Mouse (Mus musculus) limb, embryonic 15.5 days (tissue): ENCODE measurements at regions not wholly inside any gene's neighbourhood (a gene's known extent, or its start where the extent isn't known, plus 50 kb on each side); places are given as distances from the start of the nearest gene placed in this dataset.
A peak's percentile ranks its signal among the peaks of the same experiment; 100 is the strongest.

Experiments used
- ATAC-seq: fragments of 200-750 bp; cut with Nextera tagmentation; 2 replicates; pipeline ENCODE4 v1.8.0; 2017; ENCODE audit warnings: low read depth, moderate TSS enrichment; ENCODE audit not compliant: insufficient number of reproducible peaks, low FRiP score, low TSS enrichment
- H3K27ac ChIP-seq: fragments of 300-500 bp; sonication (generic); 2 replicates; pipeline ENCODE4 v1.5.1; 2015; ENCODE audit warnings: moderate library complexity, mild to moderate bottlenecking, inconsistent platforms
- H3K27me3 ChIP-seq: fragments of 300-500 bp; sonication (generic); 2 replicates; pipeline ENCODE4 v1.6.1; 2015; ENCODE audit warnings: inconsistent platforms
- H3K36me3 ChIP-seq: fragments of 300-500 bp; sonication (generic); 2 replicates; pipeline ENCODE4 v1.6.1; 2015; ENCODE audit warnings: inconsistent platforms
- H3K4me1 ChIP-seq: fragments of 300-500 bp; sonication (generic); 2 replicates; pipeline ENCODE4 v1.6.1; 2015; ENCODE audit warnings: inconsistent platforms
- H3K4me2 ChIP-seq: fragments of 300-500 bp; sonication (generic); 2 replicates; pipeline ENCODE4 v1.6.1; 2015; ENCODE audit warnings: mild to moderate bottlenecking, inconsistent platforms
- H3K4me3 ChIP-seq: fragments of 300-500 bp; sonication (generic); 2 replicates; pipeline ENCODE4 v1.5.1; 2015; ENCODE audit warnings: mild to moderate bottlenecking, inconsistent platforms
- H3K9ac ChIP-seq: fragments of 300-500 bp; sonication (generic); 2 replicates; pipeline ENCODE4 v1.6.1; 2015; ENCODE audit warnings: inconsistent platforms
- H3K9me3 ChIP-seq: fragments of 300-500 bp; sonication (generic); 2 replicates; pipeline ENCODE4 v1.6.1; 2016; ENCODE audit warnings: inconsistent platforms
- WGBS: fragments of 180-500 bp; shearing (Covaris S2); methylation state at CpG from one replicate; pipeline ENCODE4 v1.1.7; 2015; 5-methylcytosine and 5-hydroxymethylcytosine counted together

DNA sequence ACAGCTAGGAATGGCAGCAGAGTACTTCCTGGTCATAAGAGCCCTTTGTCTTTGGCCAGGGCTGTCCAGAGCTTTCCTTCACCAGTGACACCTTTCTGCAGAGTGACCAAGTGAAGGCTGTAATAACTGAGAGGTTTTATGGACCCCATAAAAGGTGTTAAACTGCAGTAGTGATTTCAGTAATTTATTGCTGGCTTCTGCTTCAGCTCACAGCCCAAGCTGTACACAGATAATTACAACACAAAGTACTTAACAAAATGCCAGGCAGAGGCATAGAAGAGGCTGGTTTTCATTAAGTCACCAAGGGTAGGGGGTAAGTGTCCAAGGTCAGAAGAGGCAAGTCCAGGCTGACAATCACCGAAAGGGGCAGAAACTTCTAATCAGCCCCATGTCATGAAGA is 83.8 kb downstream of the Eif4e start:
- 24% methylated on average over 1 of the region's 1 CpGs for WGBS
- no peak for ATAC-seq
- no peak overlapping the region for H3K4me3 ChIP-seq
- peaks cover 17% of the 10 kb centered on the region; the same call in 1 of the 2 replicates for H3K27me3 ChIP-seq
- no peak overlapping the region for H3K27ac ChIP-seq
- H3K4me1 ChIP-seq, result no peaks in the 10 kb centered on the region
- H3K9ac ChIP-seq, result no peak overlapping the region
- H3K36me3 ChIP-seq, result no peaks in the 10 kb centered on the region
- no peaks in the 10 kb centered on the region for H3K9me3 ChIP-seq
- no peak overlapping the region for H3K4me2 ChIP-seq

- ATAC-seq, result no peak
- Histone ChIP-seq H3K9ac (no peak overlapping the region), H3K4me3 (no peak overlapping the region), H3K36me3 (no peaks in the 10 kb centered on the region), H3K27me3 (peaks cover 17% of the 10 kb centered on the region; the same call in 1 of the 2 replicates), H3K27ac (no peak overlapping the region), H3K4me1 (no peaks in the 10 kb centered on the region), H3K9me3 (no peaks in the 10 kb centered on the region), H3K4me2 (no peak overlapping the region)
- WGBS, result 46% methylated on average over 9 of the region's 9 CpGs
These were observed 87.1 kb downstream of the Eif4e start for GRCm38 (mm10) chr3:138612884-138613653.

DNA sequence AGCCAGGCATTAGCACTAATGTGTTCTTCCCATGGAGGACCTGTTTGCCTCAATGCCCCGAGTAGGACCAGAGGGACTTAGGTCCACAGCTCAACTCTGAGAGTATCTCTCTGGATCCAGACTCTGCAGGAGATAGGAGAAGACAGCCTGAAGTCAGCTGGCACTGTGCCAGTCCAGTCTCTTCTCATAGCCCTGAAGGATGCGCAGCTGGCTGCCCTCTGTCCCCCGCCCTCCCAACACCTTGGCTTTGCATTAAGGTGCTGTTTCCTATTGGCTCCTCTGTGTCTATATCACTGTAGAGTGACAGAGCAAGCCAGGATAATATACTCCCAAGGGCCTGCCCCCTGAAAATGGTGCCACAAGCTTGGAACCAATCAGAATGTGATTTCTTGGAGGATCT is 87.7 kb downstream of the Eif4e start:
- Histone ChIP-seq H3K9ac (no peak overlapping the region), H3K27me3 (peaks cover 13% of the 10 kb centered on the region; the same call in 1 of the 2 replicates), H3K4me2 (no peak overlapping the region), H3K4me1 (no peaks in the 10 kb centered on the region), H3K27ac (no peak overlapping the region), H3K4me3 (no peak overlapping the region), H3K36me3 (no peaks in the 10 kb centered on the region), H3K9me3 (no peaks in the 10 kb centered on the region)
- 80% methylated on average over 3 of the region's 3 CpGs for WGBS
- ATAC-seq, result no peak

GRCm38 (mm10) chr3:138614899-138615298 is 88.9 kb downstream of the Eif4e start:
- 82% methylated on average over 2 of the region's 2 CpGs for WGBS
- Histone ChIP-seq H3K27me3 (0 out of 2 replicates have a peak, but pooled peaks cover 7% of the 10 kb centered on the region), H3K9me3 (no peaks in the 10 kb centered on the region), H3K4me3 (no peak overlapping the region), H3K9ac (no peak overlapping the region), H3K27ac (no peak overlapping the region), H3K4me1 (no peaks in the 10 kb centered on the region), H3K4me2 (no peak overlapping the region), H3K36me3 (no peaks in the 10 kb centered on the region)
- no peak for ATAC-seq

- Histone ChIP-seq H3K4me3 (no peak overlapping the region), H3K9ac (no peak overlapping the region), H3K4me1 (no peaks in the 10 kb centered on the region), H3K9me3 (no peaks in the 10 kb centered on the region), H3K4me2 (no peak overlapping the region), H3K36me3 (no peaks in the 10 kb centered on the region), H3K27ac (no peak overlapping the region), H3K27me3 (no peaks in the 10 kb centered on the region)
- 74% methylated on average over 4 of the region's 4 CpGs for whole genome bisulfite sequencing
- ATAC-seq, result no peak
These were observed 94.3 kb downstream of the Eif4e start for GRCm38 (mm10) chr3:138620263-138620662.

DNA sequence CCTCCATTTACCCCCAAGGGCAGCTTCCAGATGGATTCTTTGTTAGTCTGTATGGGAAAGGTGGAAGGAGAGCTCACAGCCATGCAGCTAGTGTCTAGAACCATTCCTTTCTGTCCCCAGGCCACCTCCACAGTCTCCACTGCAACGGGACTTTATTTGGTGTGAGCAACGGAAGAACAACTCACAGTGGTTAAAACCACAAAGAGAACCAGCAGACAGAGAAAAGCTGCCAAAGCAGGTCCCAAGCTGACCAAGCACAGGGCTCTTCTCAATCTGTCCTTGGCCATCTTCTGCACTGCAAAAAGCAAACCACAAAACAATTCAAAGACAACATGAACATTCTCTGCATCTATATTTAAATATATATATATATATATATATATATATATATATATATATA is 98.1 kb downstream of the Eif4e start:
- no peak overlapping the region for H3K9ac ChIP-seq
- 76% methylated on average over 2 of the region's 2 CpGs for WGBS
- no peaks in the 10 kb centered on the region for H3K4me1 ChIP-seq
- no peaks in the 10 kb centered on the region for H3K27me3 ChIP-seq
- H3K36me3 ChIP-seq, result no peaks in the 10 kb centered on the region
- no peaks in the 10 kb centered on the region for H3K9me3 ChIP-seq
- H3K27ac ChIP-seq, result no peak overlapping the region
- no peak for ATAC-seq
- no peak overlapping the region for H3K4me3 ChIP-seq
- H3K4me2 ChIP-seq, result no peak overlapping the region

GRCm38 (mm10) chr3:138626230-138626629 is 100.3 kb downstream of the Eif4e start:
- Histone ChIP-seq H3K4me1 (no peaks in the 10 kb centered on the region), H3K27ac (no peak overlapping the region), H3K27me3 (no peaks in the 10 kb centered on the region), H3K9me3 (no peaks in the 10 kb centered on the region), H3K4me2 (no peak overlapping the region), H3K36me3 (no peaks in the 10 kb centered on the region), H3K9ac (no peak overlapping the region), H3K4me3 (no peak overlapping the region)
- no peak for ATAC-seq
- 86% methylated on average over 4 of the region's 4 CpGs for WGBS

DNA sequence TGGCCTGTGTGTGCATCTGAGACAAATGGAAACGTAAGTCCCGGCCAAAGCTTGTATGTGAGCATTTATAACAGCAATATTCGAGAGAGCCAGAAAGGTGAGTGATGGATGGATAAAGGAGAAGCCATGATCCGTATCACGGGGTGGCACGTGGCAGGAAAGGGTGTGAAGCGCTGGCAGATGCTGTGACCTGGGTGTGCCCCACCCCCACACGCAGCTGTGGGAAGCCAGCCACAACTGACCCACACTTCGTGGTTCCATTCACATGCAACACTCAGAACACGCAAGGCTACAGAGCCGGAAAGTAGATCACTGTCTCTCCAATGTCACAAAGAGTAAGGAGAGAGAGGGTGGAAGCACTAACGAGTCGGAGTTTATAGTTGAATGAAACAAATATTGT is 104.3 kb downstream of the Eif4e start:
- Histone ChIP-seq H3K4me2 (no peak overlapping the region), H3K4me1 (no peaks in the 10 kb centered on the region), H3K4me3 (no peak overlapping the region), H3K9me3 (no peaks in the 10 kb centered on the region), H3K9ac (no peak overlapping the region), H3K27ac (no peak overlapping the region), H3K27me3 (no peaks in the 10 kb centered on the region), H3K36me3 (no peaks in the 10 kb centered on the region)
- ATAC-seq, result no peak
- 81% methylated on average over 13 of the region's 13 CpGs for WGBS

GRCm38 (mm10) chr3:138632086-138632485 is 106.1 kb downstream of the Eif4e start:
- no peaks in the 10 kb centered on the region for H3K36me3 ChIP-seq
- 32% methylated on average over 2 of the region's 2 CpGs for WGBS
- no peaks in the 10 kb centered on the region for H3K27me3 ChIP-seq
- H3K4me2 ChIP-seq, result no peak overlapping the region
- H3K9ac ChIP-seq, result no peak overlapping the region
- H3K27ac ChIP-seq, result no peak overlapping the region
- H3K4me3 ChIP-seq, result no peak overlapping the region
- H3K9me3 ChIP-seq, result no peaks in the 10 kb centered on the region
- ATAC-seq, result no peak
- H3K4me1 ChIP-seq, result no peaks in the 10 kb centered on the region

DNA sequence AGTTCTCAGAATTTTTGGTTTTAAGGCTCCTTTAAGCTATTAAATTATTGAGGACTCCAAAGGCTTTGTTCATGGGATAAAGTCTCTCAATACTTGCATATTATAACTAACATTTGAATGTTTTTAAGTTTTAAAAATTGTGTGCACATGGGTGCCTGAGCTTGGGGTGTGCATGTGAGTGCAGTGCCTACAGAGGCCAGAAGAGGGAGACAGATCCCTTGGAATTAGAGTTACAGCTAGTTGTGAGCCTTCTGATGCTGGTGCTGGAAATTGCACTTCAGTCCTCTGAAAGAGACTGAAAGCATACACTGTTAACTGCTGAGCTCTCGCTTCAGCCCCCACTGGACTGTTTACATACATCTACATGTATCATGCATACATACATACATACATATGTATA is 100.0 kb upstream of the Tspan5 start:
- 85% methylated on average over 1 of the region's 1 CpGs for WGBS

GRCm38 (mm10) chr3:138643951-138644285 is 98.1 kb upstream of the Tspan5 start:
- H3K27ac ChIP-seq, result peak overlapping the region; percentile 60
- H3K9me3 ChIP-seq, result no peaks in the 10 kb centered on the region
- H3K9ac ChIP-seq, result no peak overlapping the region
- H3K4me3 ChIP-seq, result peak overlapping the region; percentile 24
- no peaks in the 10 kb centered on the region for H3K27me3 ChIP-seq
- no peak for ATAC-seq
- no peaks in the 10 kb centered on the region for H3K36me3 ChIP-seq
- H3K4me1 ChIP-seq, result peaks cover 19% of the 10 kb centered on the region
- WGBS, result 23% methylated on average over 15 of the region's 15 CpGs
- H3K4me2 ChIP-seq, result peak overlapping the region; percentile 57

More for the DNA sequence above, 100.0 kb upstream of the Tspan5 start:
- no peak overlapping the region for H3K9ac ChIP-seq
- no peak overlapping the region for H3K4me2 ChIP-seq
- no peak overlapping the region for H3K27ac ChIP-seq
- ATAC-seq, result no peak
- H3K36me3 ChIP-seq, result no peaks in the 10 kb centered on the region
- peaks cover 19% of the 10 kb centered on the region for H3K4me1 ChIP-seq
- H3K27me3 ChIP-seq, result no peaks in the 10 kb centered on the region
- H3K4me3 ChIP-seq, result no peak overlapping the region
- no peaks in the 10 kb centered on the region for H3K9me3 ChIP-seq

- H3K4me1 ChIP-seq, result peaks cover 19% of the 10 kb centered on the region
- peak; percentile 77 for ATAC-seq
- H3K9ac ChIP-seq, result no peak overlapping the region
- H3K36me3 ChIP-seq, result no peaks in the 10 kb centered on the region
- peak overlapping the region; percentile 24 for H3K4me3 ChIP-seq
- no peaks in the 10 kb centered on the region for H3K27me3 ChIP-seq
- H3K9me3 ChIP-seq, result no peaks in the 10 kb centered on the region
- 3% methylated on average over 19 of the region's 19 CpGs for WGBS
- H3K4me2 ChIP-seq, result peak overlapping the region; percentile 57
- H3K27ac ChIP-seq, result peak overlapping the region; percentile 60
These were observed 97.6 kb upstream of the Tspan5 start for GRCm38 (mm10) chr3:138644286-138644951.
